Mouse (Mus musculus): ENCODE measurements around the gene Fgfr2.

DNA sequence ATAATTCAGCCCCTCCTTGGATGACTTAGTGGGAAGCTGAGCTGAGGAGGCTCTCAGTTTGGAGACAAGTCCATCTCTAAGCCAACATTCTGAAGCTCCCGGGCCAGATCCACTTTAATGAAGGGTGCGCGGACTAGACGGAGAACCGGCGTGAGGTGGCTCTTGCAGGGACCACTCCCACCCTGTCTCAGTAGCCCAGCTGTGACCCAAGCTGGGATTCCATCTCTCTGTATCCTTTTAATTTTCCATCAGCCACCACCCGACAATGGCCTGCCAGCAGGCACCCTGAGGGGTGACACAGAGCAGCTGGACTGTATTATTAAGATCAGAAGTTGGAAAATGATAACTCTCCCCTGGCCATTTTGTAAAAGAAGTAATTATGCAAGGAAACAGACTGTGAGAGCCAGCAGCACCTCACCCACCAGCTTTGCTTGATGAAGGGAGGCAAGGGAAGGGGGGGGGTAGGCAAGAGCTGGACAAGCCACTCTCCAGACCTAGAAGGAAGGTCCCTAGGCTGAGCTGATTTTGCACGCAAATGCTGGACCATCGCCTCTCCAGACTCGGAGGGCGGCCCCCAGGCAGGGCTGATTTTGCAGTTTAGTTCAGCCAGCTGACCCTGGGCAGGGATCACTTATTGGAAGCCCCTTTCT lies 785.8 kb downstream of the Fgfr2 start:
- TF ChIP-seq POLR2A (IDR thresholded peaks at IDR 0.05; ENCODE audit: insufficient read length, low read depth) = no peak
- no peak for TF ChIP-seq MAX (IDR thresholded peaks at IDR 0.05; ENCODE audit: low read depth)
- no peak for TF ChIP-seq MYOG (IDR thresholded peaks at IDR 0.05; ENCODE audit: control insufficient read depth in 1 of 3, insufficient read depth in 1 of 3, insufficient read length in 2 of 3, low read depth in 2 of 3)
- TF ChIP-seq USF1 (IDR thresholded peaks at IDR 0.05; ENCODE audit: low read depth) = no peak
- TF ChIP-seq TCF12 (IDR thresholded peaks at IDR 0.05; ENCODE audit: insufficient read depth, poor library complexity, severe bottlenecking) = no peak
- no peak for TF ChIP-seq E2F4 (IDR thresholded peaks at IDR 0.05; ENCODE audit: insufficient read depth)
